Mouse (Mus musculus) neural tube, embryonic 10.5 days (tissue): ENCODE measurements around the gene Gm10974.
A peak's percentile ranks its signal among the peaks of the same experiment; 100 is the strongest.

Experiments used
- DNase-seq: peaks from one replicate; pipeline ENCODE4 v3.0.0-alpha.2; 2017; ENCODE audit warnings: low spot score; ENCODE audit errors: extremely low spot score

Gm10974 gene

GRCm38 (mm10) chr7:66404802-66405201 lies 39.1 kb downstream of the Gm10974 start:
- DNase-seq = no peak

GRCm38 (mm10) chr7:66405541-66405940 lies 39.8 kb downstream of the Gm10974 start:
- DNase-seq = no peak

GRCm38 (mm10) chr7:66405951-66406721 lies 40.4 kb downstream of the Gm10974 start:
- DNase-seq = no peak

GRCm38 (mm10) chr7:66406971-66407370 lies 41.3 kb downstream of the Gm10974 start:
- no peak for DNase-seq

- DNase-seq = peak; percentile 40
Measured at GRCm38 (mm10) chr7:66409433-66409832, 43.7 kb downstream of the Gm10974 start.

- no peak for DNase-seq
Measured at GRCm38 (mm10) chr7:66413093-66413492, 47.4 kb downstream of the Gm10974 start.

- no peak for DNase-seq
Measured at GRCm38 (mm10) chr7:66416829-66417228, 51.1 kb downstream of the Gm10974 start.

- DNase-seq = no peak
Measured at GRCm38 (mm10) chr7:66418981-66419380, 53.3 kb downstream of the Gm10974 start.

- DNase-seq = no peak
Measured at GRCm38 (mm10) chr7:66421903-66422302, 56.2 kb downstream of the Gm10974 start.

GRCm38 (mm10) chr7:66427053-66427436 lies 61.3 kb downstream of the Gm10974 start:
- DNase-seq = no peak

GRCm38 (mm10) chr7:66427437-66428161 lies 61.9 kb downstream of the Gm10974 start, which contains the start of gene Aldh1a3:
TSS of gene Aldh1a3 (minus strand) at chr7:66427517.
- peak; percentile 68 for DNase-seq

- peak; percentile 75 for DNase-seq
Measured at GRCm38 (mm10) chr7:66434453-66434935, 68.8 kb downstream of the Gm10974 start.
